Mouse (Mus musculus) bone marrow, adult 2 months (tissue): ENCODE data around the gene Cped1. TPM values are rescaled to one million over a fixed set of nuclear protein-coding genes. Genes with fewer than 3 reads are reported as not detected.

Source experiments
- H3K27ac ChIP-seq: fragments of 200-500 bp; 2 replicates; pipeline ENCODE4 v1.5.1; 2012; ENCODE audit warnings: low read depth, mild to moderate bottlenecking, control low read depth, inconsistent platforms, low read length; ENCODE audit not compliant: control insufficient read depth, poor library complexity, insufficient read depth
- H3K4me1 ChIP-seq: fragments of 200-500 bp; 2 replicates; pipeline ENCODE4 v1.6.1; 2011; ENCODE audit warnings: low read length; ENCODE audit not compliant: control insufficient read depth, insufficient read depth
- H3K4me3 ChIP-seq: fragments of 200-500 bp; replicated peaks from 2 replicates; pipeline ENCODE3; 2011; ENCODE audit warnings: mild to moderate bottlenecking, low read depth, low read length, control low read depth; ENCODE audit not compliant: control insufficient read depth
- CTCF ChIP-seq: fragments of 200-500 bp; IDR thresholded peaks from 2 replicates; pipeline ENCODE4 v1.5.1; 2011; ENCODE audit warnings: low read length, control low read depth; ENCODE audit not compliant: control insufficient read depth, insufficient read depth
- POLR2A ChIP-seq: fragments of 200-500 bp; IDR thresholded peaks from 2 replicates; pipeline ENCODE4 v1.6.1; 2011; ENCODE audit warnings: low read depth, mild to moderate bottlenecking, control low read depth, low read length, borderline replicate concordance; ENCODE audit not compliant: control insufficient read depth
- WGBS: fragments of 180-500 bp; shearing (Covaris S2); methylation state at CpG from one replicate; pipeline ENCODE4 v1.1.7; 2018; 5-methylcytosine and 5-hydroxymethylcytosine counted together
- polyA plus RNA-seq: library from polyadenylated mRNA; stranded (reverse); fragments of >200 nt; gene quantifications from 2 replicates; pipeline ENCODE4 v1.2.4, GENCODE M21; 2011; ENCODE audit warnings: low replicate concordance; ENCODE audit not compliant: missing spikeins, insufficient read depth, insufficient read length

Gene Cped1
- polyA plus RNA-seq, 1 experiment, result 5.3 TPM

GRCm38 (mm10) chr6:22002521-22003199 is 16.9 kb downstream of the Cped1 start:
- whole genome bisulfite sequencing, result 58% methylated on average over 17 of the region's 17 CpGs
- H3K27ac ChIP-seq, result no peak overlapping the region
- H3K4me3 ChIP-seq, result no peak overlapping the region
- no peaks in the 10 kb centered on the region; the same call in 1 of the 2 replicates for H3K4me1 ChIP-seq
- TF ChIP-seq CTCF (no peak), POLR2A (no peak)

GRCm38 (mm10) chr6:22003200-22003587 is 17.5 kb downstream of the Cped1 start:
- Histone ChIP-seq H3K4me3 (no peak overlapping the region), H3K27ac (no peak overlapping the region), H3K4me1 (no peaks in the 10 kb centered on the region; the same call in 1 of the 2 replicates)
- TF ChIP-seq CTCF (no peak), POLR2A (no peak)
- 29% methylated on average over 6 of the region's 6 CpGs for WGBS

- Histone ChIP-seq H3K27ac (no peak overlapping the region), H3K4me1 (no peaks in the 10 kb centered on the region), H3K4me3 (no peak overlapping the region)
- WGBS, result 84% methylated on average over 10 of the region's 10 CpGs
- TF ChIP-seq POLR2A, result no peak
Observed at GRCm38 (mm10) chr6:22003959-22004543, 18.3 kb downstream of the Cped1 start.

GRCm38 (mm10) chr6:22008346-22008745 is 22.6 kb downstream of the Cped1 start:
- H3K27ac ChIP-seq, result no peak overlapping the region
- 83% methylated on average over 7 of the region's 7 CpGs for WGBS
- TF ChIP-seq CTCF (no peak), POLR2A (no peak)
- H3K4me3 ChIP-seq, result no peak overlapping the region
- H3K4me1 ChIP-seq, result no peaks in the 10 kb centered on the region; the same call in 1 of the 2 replicates

GRCm38 (mm10) chr6:22010258-22010657 is 24.5 kb downstream of the Cped1 start:
- Histone ChIP-seq H3K4me3 (no peak overlapping the region), H3K27ac (no peak overlapping the region), H3K4me1 (no peaks in the 10 kb centered on the region; the same call in 1 of the 2 replicates)
- 65% methylated on average over 12 of the region's 12 CpGs for WGBS
- no peak for TF ChIP-seq POLR2A
- no peak for TF ChIP-seq CTCF

- Histone ChIP-seq H3K27ac (no peak overlapping the region), H3K4me3 (no peak overlapping the region), H3K4me1 (no peaks in the 10 kb centered on the region; the same call in 1 of the 2 replicates)
- no peak for TF ChIP-seq CTCF
- no peak for TF ChIP-seq POLR2A
- WGBS, result 87% methylated on average over 11 of the region's 11 CpGs
Observed at GRCm38 (mm10) chr6:22010761-22011281, 25.1 kb downstream of the Cped1 start.

GRCm38 (mm10) chr6:22011546-22011945 is 25.8 kb downstream of the Cped1 start:
- Histone ChIP-seq H3K4me3 (no peak overlapping the region), H3K27ac (no peak overlapping the region), H3K4me1 (no peaks in the 10 kb centered on the region; the same call in 1 of the 2 replicates)
- WGBS, result 74% methylated on average over 2 of the region's 2 CpGs
- no peak for TF ChIP-seq CTCF
- no peak for TF ChIP-seq POLR2A

- H3K4me3 ChIP-seq, result no peak overlapping the region
- H3K4me1 ChIP-seq, result no peaks in the 10 kb centered on the region; the same call in 1 of the 2 replicates
- H3K27ac ChIP-seq, result no peak overlapping the region
- 65% methylated on average over 5 of the region's 5 CpGs for WGBS
- TF ChIP-seq CTCF (no peak), POLR2A (no peak)
Observed at GRCm38 (mm10) chr6:22012099-22012498, 26.4 kb downstream of the Cped1 start.
